Mouse (Mus musculus) liver, postnatal 0 days (tissue): ENCODE measurements around the gene Il18rap.

ENCODE experiments used
- CTCF ChIP-seq: sonication (generic); IDR thresholded peaks from 2 replicates; pipeline ENCODE4 v1.5.1; 2016; ENCODE audit warnings: antibody characterized with exemption, low read depth
- EP300 ChIP-seq: IDR thresholded peaks from 2 replicates; pipeline ENCODE4 v1.6.1; 2016; ENCODE audit warnings: antibody characterized with exemption, low read depth, mild to moderate bottlenecking

GRCm38 (mm10) chr1:40467306-40467705, 47.9 kb upstream of the Il18rap start:
- TF ChIP-seq CTCF (no peak), EP300 (no peak)
